Mouse (Mus musculus) heart, adult 8-10 months (tissue): Measurements from ENCODE around the gene Zc3hav1l. TPM values are rescaled to one million over a fixed set of nuclear protein-coding genes. Genes with fewer than 3 reads are reported as not detected.

Source experiments
- DNase-seq: peaks from one replicate; pipeline ENCODE4 v3.0.0; 2022; ENCODE audit warnings: low spot score
- total RNA-seq, 4 experiments: library from RNA; stranded (reverse); gene quantifications; 2 replicates each; pipeline ENCODE4 v1.2.4; 2022

The Zc3hav1l gene
- total RNA-seq, 4 experiments from 2014 or later: 1.0 to 1.6 (median 1.3) TPM

GRCm38 (mm10) chr6:38264466-38264865, 34.6 kb downstream of the Zc3hav1l start:
- no peak for DNase-seq

GRCm38 (mm10) chr6:38263393-38264159, 35.5 kb downstream of the Zc3hav1l start:
- no peak for DNase-seq

- DNase-seq: no peak
Measured at GRCm38 (mm10) chr6:38261877-38262276, 37.2 kb downstream of the Zc3hav1l start.

- no peak for DNase-seq
Measured at GRCm38 (mm10) chr6:38257506-38257905, 41.6 kb downstream of the Zc3hav1l start.

GRCm38 (mm10) chr6:38256793-38257192, 42.3 kb downstream of the Zc3hav1l start:
- DNase-seq: no peak

- DNase-seq: no peak
Measured at GRCm38 (mm10) chr6:38255794-38256193, 43.3 kb downstream of the Zc3hav1l start.

GRCm38 (mm10) chr6:38253736-38254641, 45.1 kb downstream of the Zc3hav1l start, which contains the start of gene D630045J12Rik:
Gene D630045J12Rik (minus strand): TSS chr6:38254009.
- DNase-seq: peak; percentile 42

- no peak for DNase-seq
Measured at GRCm38 (mm10) chr6:38252766-38253735, 46.0 kb downstream of the Zc3hav1l start.

GRCm38 (mm10) chr6:38252139-38252538, 46.9 kb downstream of the Zc3hav1l start:
- DNase-seq: no peak

- no peak for DNase-seq
Measured at GRCm38 (mm10) chr6:38251464-38251863, 47.6 kb downstream of the Zc3hav1l start.

- DNase-seq: no peak
Measured at GRCm38 (mm10) chr6:38247362-38247761, 51.7 kb downstream of the Zc3hav1l start.

- DNase-seq: no peak
Measured at GRCm38 (mm10) chr6:38244806-38245205, 54.3 kb downstream of the Zc3hav1l start.

GRCm38 (mm10) chr6:38244167-38244566, 54.9 kb downstream of the Zc3hav1l start:
- DNase-seq: no peak

- DNase-seq: no peak
Measured at GRCm38 (mm10) chr6:38242833-38243232, 56.2 kb downstream of the Zc3hav1l start.

GRCm38 (mm10) chr6:38242295-38242830, 56.7 kb downstream of the Zc3hav1l start:
- no peak for DNase-seq

- no peak for DNase-seq
Measured at GRCm38 (mm10) chr6:38241508-38241907, 57.6 kb downstream of the Zc3hav1l start.

- DNase-seq: no peak
Measured at GRCm38 (mm10) chr6:38240618-38241017, 58.4 kb downstream of the Zc3hav1l start.

- no peak for DNase-seq
Measured at GRCm38 (mm10) chr6:38238382-38238781, 60.7 kb downstream of the Zc3hav1l start.
